Mouse (Mus musculus) midbrain, embryonic 13.5 days (tissue): ENCODE results near the gene 1700012A03Rik. TPM values are rescaled to one million over a fixed set of nuclear protein-coding genes. Genes with fewer than 3 reads are reported as not detected.

Experiments used
- ATAC-seq: fragments of 200-750 bp; cut with Nextera tagmentation; 2 replicates; pipeline ENCODE4 v1.8.0; 2017; ENCODE audit warnings: mild to moderate bottlenecking, moderate TSS enrichment, moderate library complexity
- H3K27ac ChIP-seq: fragments of 300-500 bp; sonication (generic); 2 replicates; pipeline ENCODE4 v1.5.1; 2015; ENCODE audit warnings: inconsistent platforms, mild to moderate bottlenecking, moderate library complexity
- H3K27me3 ChIP-seq: fragments of 300-500 bp; sonication (generic); 2 replicates; pipeline ENCODE4 v1.6.1; 2015; ENCODE audit warnings: mild to moderate bottlenecking, inconsistent platforms
- H3K36me3 ChIP-seq: fragments of 300-500 bp; sonication (generic); 2 replicates; pipeline ENCODE4 v1.6.1; 2015; ENCODE audit warnings: mild to moderate bottlenecking, inconsistent platforms
- H3K4me1 ChIP-seq: fragments of 300-500 bp; sonication (generic); replicated peaks from 2 replicates; pipeline ENCODE4 v1.6.1; 2015; ENCODE audit warnings: inconsistent platforms
- H3K4me2 ChIP-seq: fragments of 300-500 bp; sonication (generic); replicated peaks from 2 replicates; pipeline ENCODE4 v1.6.1; 2015; ENCODE audit warnings: moderate library complexity, mild to moderate bottlenecking, inconsistent platforms
- H3K4me3 ChIP-seq: fragments of 300-500 bp; sonication (generic); replicated peaks from 2 replicates; pipeline ENCODE4 v1.5.1; 2015; ENCODE audit warnings: mild to moderate bottlenecking, inconsistent platforms
- H3K9ac ChIP-seq: fragments of 300-500 bp; sonication (generic); replicated peaks from 2 replicates; pipeline ENCODE4 v1.6.1; 2015; ENCODE audit warnings: mild to moderate bottlenecking, inconsistent platforms
- H3K9me3 ChIP-seq: fragments of 300-500 bp; sonication (generic); 2 replicates; pipeline ENCODE4 v1.6.1; 2016; ENCODE audit warnings: mild to moderate bottlenecking, inconsistent platforms
- WGBS: fragments of 180-500 bp; shearing (Covaris S2); methylation state at CpG from one replicate; pipeline ENCODE4 v1.1.7; 2015; 5-methylcytosine and 5-hydroxymethylcytosine counted together
- polyA plus RNA-seq: library from polyadenylated mRNA; unstranded; fragments of >200 nt; fragmentation: Nextera tagmentation; extraction: Ambion mirVana; gene quantifications from 2 replicates; pipeline ENCODE4 v1.2.1, GENCODE M21; 2015

Gene 1700012A03Rik
- polyA plus RNA-seq, 1 experiment from 2014 or later: not detected

DNA sequence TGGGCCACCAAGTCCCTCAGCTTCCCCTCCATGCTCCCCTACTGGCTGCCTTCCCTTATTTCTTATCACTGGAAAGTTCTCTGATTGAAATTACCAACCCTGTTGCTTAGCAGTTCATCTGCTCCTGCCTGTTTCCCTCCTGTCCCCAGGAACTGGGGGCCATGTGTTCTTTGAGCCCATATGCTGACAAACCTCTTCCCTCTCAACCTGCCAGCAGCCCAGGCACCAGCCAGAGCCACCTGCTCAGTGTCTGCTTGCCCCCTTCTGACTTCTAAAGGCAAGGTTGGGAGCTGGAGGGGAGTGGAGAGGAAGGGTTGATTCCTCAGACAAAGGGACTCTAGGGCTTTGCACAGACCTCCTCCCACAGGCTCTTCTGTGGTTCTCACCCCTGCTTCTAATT is 4.7 kb upstream of the 1700012A03Rik start:
- Histone ChIP-seq H3K27me3 (no peaks in the 10 kb centered on the region), H3K9me3 (no peaks in the 10 kb centered on the region), H3K36me3 (no peaks in the 10 kb centered on the region), H3K4me3 (no peak overlapping the region), H3K27ac (no peak overlapping the region), H3K9ac (no peak overlapping the region), H3K4me1 (no peaks in the 10 kb centered on the region), H3K4me2 (no peak overlapping the region)
- no peak for ATAC-seq

DNA sequence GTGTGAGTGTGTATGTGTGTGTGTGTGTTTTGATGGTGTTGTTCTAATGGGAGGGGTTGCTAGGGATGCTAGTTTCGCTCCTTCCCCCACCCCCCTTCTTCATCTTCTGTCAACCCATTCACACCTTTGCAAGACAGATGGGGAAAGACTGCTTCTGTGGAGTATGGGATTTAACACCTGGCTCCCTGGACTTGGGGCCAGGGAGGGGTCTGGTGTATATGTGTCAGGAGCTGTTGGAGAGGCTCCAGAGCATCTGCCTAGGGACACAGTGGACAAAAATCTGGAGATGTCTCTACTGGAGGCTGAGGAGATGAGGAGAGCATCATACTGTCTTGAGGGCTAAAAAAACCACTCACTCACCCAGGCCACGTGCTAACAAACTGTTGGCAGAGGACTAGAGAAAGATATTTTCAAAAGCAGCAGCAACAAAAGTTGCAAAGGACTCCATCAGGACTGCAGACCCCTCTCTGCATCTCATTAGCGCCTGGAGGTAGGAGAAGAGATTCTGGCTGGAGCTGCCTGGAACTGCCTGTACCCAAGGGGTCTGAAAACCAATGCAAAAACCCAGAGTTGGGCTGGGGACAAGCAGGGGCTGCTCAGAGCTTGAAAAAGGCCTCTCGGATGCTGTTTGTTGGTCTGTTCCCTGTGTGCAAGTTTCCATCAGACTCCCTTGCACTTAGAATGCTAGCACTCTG is 643 bp upstream of the 1700012A03Rik start:
- H3K9ac ChIP-seq: no peak overlapping the region
- ATAC-seq: no peak
- no peak overlapping the region for H3K4me3 ChIP-seq
- H3K27ac ChIP-seq: no peak overlapping the region
- 70% methylated on average over 4 of the region's 4 CpGs for WGBS
- H3K27me3 ChIP-seq: no peaks in the 10 kb centered on the region
- H3K4me1 ChIP-seq: no peaks in the 10 kb centered on the region
- no peak overlapping the region for H3K4me2 ChIP-seq
- H3K36me3 ChIP-seq: no peaks in the 10 kb centered on the region
- no peaks in the 10 kb centered on the region for H3K9me3 ChIP-seq

DNA sequence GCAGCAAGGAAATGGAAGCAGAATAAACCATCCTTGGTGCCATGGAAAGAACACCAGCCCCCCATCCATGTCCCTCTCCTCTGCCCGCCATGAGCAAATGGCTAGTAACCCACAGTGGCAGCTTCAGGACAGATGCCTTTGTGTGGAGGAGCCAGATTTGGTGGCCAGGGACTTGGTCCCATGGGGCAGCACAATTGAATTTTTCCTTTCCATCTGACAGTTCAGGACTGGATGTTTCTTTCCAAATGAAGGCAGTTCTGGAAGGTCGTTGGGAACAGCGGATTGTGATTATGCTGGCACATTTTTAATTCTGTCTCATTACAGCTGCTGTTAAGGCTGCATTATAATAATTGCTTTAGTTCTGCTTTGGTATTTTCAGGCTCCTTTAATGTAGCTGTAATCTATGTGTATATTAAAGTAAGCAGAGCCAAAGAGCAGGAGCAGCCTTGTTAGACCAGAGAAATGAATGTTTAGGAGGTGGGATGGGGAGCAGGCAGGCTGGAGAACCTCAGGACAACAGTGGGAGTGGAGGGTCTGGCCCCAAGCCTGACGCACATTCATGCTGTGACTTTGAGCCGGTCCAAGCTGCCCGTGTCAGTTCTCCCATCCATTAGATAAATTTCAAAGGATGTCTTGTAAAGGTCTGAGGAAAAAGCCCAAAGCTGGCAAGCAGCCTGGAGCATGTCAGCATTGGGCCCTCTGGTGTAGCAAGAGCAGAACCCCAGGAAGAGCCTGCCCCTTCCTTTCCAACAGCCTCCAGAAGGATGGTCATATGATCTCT is 2.3 kb downstream of the 1700012A03Rik start:
- Histone ChIP-seq H3K9me3 (no peaks in the 10 kb centered on the region), H3K4me1 (no peaks in the 10 kb centered on the region), H3K27me3 (no peaks in the 10 kb centered on the region), H3K27ac (no peak overlapping the region), H3K9ac (no peak overlapping the region), H3K4me2 (no peak overlapping the region), H3K36me3 (no peaks in the 10 kb centered on the region), H3K4me3 (no peak overlapping the region)
- WGBS: 76% methylated on average over 6 of the region's 6 CpGs
- no peak for ATAC-seq

DNA sequence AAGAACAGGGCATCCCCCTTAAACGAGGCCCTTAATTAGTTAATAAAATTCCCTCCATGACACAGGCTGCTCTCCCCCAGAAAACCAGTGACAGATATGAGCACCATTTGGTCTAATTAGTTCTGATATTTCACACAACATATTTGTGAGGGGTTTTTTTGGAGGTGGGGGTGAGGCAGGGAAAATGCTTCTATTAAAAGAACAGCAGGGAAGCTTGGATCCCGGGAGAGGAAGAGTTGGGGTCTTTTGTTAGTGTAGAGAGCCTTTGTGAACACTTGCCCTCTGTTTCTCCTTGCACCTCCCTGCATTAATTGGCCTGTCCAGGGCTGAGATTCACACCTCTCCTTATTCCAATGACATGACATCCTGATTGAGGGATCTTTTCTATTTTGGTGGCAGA is 6.5 kb downstream of the 1700012A03Rik start:
- H3K27me3 ChIP-seq: no peaks in the 10 kb centered on the region
- H3K4me2 ChIP-seq: no peak overlapping the region
- ATAC-seq: no peak
- no peaks in the 10 kb centered on the region for H3K36me3 ChIP-seq
- no peak overlapping the region for H3K27ac ChIP-seq
- H3K9me3 ChIP-seq: no peaks in the 10 kb centered on the region
- H3K4me3 ChIP-seq: no peak overlapping the region
- WGBS: 25% methylated on average over 2 of the region's 2 CpGs
- H3K4me1 ChIP-seq: no peaks in the 10 kb centered on the region
- no peak overlapping the region for H3K9ac ChIP-seq

DNA sequence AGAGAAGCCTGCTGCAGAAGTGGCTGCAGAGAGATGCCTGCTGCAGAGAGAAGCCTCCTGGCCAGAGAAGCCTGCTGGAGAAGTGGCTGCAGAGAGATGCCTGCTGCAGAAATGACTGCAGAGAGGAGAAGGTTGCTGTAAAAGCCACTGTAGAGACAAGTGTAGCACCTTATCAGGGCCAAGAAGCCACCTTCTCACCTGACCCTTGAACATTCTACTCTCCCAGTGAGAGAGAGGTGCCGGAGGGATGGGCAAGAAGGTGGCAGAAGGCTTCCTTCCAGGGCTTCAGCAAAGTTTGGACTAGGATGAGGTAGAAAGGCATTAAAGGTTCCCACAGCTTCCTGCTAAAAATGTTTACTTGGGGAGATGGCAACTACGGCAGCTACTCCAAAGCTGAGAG is 8.5 kb downstream of the 1700012A03Rik start:
- Histone ChIP-seq H3K4me1 (no peaks in the 10 kb centered on the region), H3K27me3 (no peaks in the 10 kb centered on the region)

DNA sequence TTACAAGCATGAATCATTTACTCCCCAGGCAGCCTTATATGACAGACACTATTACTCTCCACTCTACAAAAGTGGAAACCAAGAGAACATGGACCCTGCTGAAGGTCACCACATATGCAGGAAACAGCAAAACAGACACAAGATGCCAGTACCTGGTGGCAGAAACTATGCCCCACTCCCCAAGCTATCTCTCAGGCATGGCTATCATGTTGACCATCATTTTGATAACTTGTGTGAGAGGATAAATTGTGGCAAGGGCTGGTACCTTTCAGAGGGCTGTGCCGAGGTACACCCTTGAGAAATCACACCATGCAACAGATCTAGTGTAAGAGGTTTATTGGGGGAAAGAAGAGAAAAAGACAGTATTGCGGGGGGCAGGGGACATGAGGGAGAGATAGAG is 10.6 kb downstream of the 1700012A03Rik start:
- no peak for ATAC-seq
- H3K36me3 ChIP-seq: no peaks in the 10 kb centered on the region
- 85% methylated on average over 2 of the region's 2 CpGs for WGBS
- no peak overlapping the region for H3K27ac ChIP-seq
- H3K4me2 ChIP-seq: no peak overlapping the region
- H3K4me3 ChIP-seq: no peak overlapping the region
- no peaks in the 10 kb centered on the region for H3K9me3 ChIP-seq
- H3K9ac ChIP-seq: no peak overlapping the region
- no peaks in the 10 kb centered on the region for H3K27me3 ChIP-seq
- H3K4me1 ChIP-seq: no peaks in the 10 kb centered on the region

More for the DNA sequence above, 8.5 kb downstream of the 1700012A03Rik start:
- 93% methylated on average over 2 of the region's 2 CpGs for WGBS
- Histone ChIP-seq H3K27ac (no peak overlapping the region), H3K9ac (no peak overlapping the region), H3K4me3 (no peak overlapping the region), H3K9me3 (no peaks in the 10 kb centered on the region), H3K4me2 (no peak overlapping the region), H3K36me3 (no peaks in the 10 kb centered on the region)
- no peak for ATAC-seq

DNA sequence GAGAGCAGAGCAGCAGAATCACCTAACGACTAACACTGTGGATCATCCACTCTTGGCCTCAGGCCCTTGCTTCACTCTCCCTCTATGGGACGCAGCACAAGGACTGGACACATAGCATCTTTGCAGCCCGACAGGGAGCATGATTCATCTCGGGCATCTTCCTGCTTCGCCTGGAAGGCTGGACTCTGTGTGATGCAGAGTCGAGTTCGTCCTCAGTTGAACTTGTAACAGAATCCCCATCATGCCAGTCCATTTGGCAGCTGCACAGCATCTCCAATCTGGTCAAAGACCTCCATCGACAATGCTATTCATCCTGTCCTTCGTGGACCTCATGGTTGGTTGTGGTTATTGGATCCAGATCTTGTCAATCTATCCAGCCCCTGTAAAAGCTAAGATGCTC is 11.2 kb downstream of the 1700012A03Rik start:
- Histone ChIP-seq H3K4me2 (no peak overlapping the region), H3K4me3 (no peak overlapping the region), H3K9ac (no peak overlapping the region), H3K27ac (no peak overlapping the region), H3K36me3 (no peaks in the 10 kb centered on the region), H3K9me3 (no peaks in the 10 kb centered on the region), H3K27me3 (no peaks in the 10 kb centered on the region), H3K4me1 (no peaks in the 10 kb centered on the region)
- no peak for ATAC-seq
- 92% methylated on average over 9 of the region's 9 CpGs for WGBS

DNA sequence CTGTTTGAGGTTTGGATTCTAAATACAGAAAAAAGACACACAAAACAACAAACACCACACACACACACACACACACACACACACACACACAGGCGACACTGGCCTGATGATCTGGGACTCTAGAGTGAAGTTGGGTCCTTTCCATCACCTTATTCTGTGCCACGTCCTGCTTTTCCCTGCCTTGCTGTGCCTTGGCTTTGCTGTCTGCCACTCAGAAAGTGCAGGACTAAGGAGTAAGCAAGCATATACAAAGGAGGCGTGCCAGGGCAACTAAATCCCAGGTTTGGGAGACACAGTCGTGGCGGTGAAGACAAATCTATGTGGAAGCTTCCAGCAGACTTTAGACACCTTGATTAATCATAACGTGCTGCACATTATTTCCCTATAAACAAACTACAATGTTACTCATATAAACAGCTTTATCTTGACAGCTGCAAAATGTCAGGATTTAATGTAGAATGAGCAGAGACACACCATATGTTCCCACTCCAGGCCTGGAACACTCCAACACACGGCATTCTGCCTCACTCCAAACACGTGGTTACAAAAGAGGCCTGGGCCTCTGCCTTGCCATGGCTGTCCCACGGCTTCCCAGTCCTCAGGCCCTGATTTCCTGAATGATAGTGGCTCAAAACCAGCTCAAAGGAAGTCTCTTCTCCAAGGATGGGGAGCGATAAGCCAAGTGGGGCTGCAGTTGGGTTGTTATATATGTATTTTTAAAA is 15.9 kb downstream of the 1700012A03Rik start:
- H3K9me3 ChIP-seq: no peaks in the 10 kb centered on the region
- H3K4me2 ChIP-seq: no peak overlapping the region
- ATAC-seq: no peak
- no peaks in the 10 kb centered on the region for H3K27me3 ChIP-seq
- no peaks in the 10 kb centered on the region for H3K36me3 ChIP-seq
- no peak overlapping the region for H3K4me3 ChIP-seq
- H3K4me1 ChIP-seq: no peaks in the 10 kb centered on the region
- 87% methylated on average over 10 of the region's 10 CpGs for WGBS
- H3K9ac ChIP-seq: no peak overlapping the region
- H3K27ac ChIP-seq: no peak overlapping the region

DNA sequence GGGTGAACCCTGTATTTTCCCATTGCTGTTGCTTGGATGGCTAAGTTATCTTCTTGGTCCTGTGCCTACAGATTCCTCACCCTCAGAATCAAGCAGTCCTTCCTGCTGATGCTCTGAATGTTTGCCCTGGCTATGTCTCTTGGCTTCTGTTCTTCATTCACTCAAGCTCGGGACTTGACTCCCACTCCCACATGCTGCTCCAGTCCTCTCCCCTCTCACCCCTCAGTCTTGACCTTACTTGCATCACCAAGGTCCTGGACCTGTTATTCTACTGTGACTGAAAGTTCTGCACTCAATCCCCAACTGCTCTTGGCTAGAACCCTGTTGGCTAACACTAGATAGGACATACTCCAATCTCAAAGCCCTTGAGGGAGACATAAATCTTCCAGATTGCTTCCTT is 22.1 kb downstream of the 1700012A03Rik start:
- Histone ChIP-seq H3K27ac (no peak overlapping the region), H3K4me1 (no peaks in the 10 kb centered on the region), H3K9ac (no peak overlapping the region), H3K27me3 (no peaks in the 10 kb centered on the region), H3K9me3 (no peaks in the 10 kb centered on the region), H3K4me2 (no peak overlapping the region), H3K36me3 (no peaks in the 10 kb centered on the region), H3K4me3 (no peak overlapping the region)
- ATAC-seq: no peak
- WGBS: 89% methylated on average over 1 of the region's 1 CpGs

DNA sequence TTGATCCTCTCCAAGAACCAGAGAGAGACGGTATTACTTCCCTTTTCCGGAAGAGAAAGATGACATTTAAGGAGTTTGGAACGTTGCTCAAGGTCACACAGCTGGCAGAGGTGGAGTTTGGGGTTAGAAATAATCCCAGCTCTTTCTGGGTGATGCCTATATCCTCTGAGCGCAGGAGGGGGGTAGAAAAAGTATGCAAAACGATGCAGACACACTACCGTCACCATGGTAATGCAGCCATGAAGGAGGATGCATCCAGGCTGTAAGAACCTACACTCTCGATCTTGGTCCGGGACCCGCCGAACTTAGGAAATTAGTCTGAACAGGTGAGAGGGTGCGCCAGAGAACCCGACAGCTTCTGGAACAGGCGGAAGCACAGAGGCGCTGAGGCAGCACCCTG is 43.3 kb downstream of the 1700012A03Rik start:
- ATAC-seq: no peak
- Histone ChIP-seq H3K9me3 (no peaks in the 10 kb centered on the region), H3K36me3 (no peaks in the 10 kb centered on the region), H3K27ac (no peak overlapping the region), H3K4me1 (no peaks in the 10 kb centered on the region), H3K4me3 (no peak overlapping the region), H3K9ac (no peak overlapping the region), H3K27me3 (no peaks in the 10 kb centered on the region), H3K4me2 (no peak overlapping the region)
- WGBS: 91% methylated on average over 12 of the region's 14 CpGs

DNA sequence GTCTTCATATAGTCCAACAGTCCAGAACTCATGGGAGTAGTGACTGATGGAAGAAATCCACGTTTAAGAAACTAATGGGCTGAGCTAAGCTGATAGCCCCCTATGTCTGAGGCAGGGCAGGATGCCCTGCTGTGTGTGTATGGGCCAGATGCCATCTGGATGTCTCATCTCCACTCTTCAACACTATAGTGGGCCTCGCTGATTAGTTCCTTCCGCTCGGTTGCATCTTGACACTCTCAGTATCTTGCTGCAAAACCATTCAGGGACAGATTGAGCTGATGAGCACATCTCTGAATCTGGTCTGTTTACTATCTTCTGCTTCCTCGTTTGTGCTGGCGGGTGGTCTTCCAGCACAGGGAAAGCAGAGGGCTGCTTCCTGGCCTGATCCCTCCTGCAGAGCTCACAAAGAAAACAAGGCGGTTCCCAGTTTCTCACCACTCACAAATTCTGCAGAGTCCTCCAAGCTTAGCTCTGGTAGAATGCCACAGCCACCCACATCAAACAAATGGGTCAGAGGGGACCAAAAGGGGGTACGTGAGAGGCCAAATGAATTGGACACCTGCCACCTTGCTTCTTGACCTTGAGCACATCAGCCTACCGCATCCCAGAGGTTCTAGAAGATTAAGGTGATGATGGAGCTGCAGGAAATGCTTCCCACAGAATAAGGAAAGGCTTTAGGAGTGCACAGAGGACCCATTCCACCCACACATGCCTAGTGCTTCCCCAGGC is 55.7 kb downstream of the 1700012A03Rik start:
- no peak overlapping the region for H3K27ac ChIP-seq
- H3K4me3 ChIP-seq: no peak overlapping the region
- 0 out of 2 replicates have a peak, but pooled peaks cover 8% of the 10 kb centered on the region for H3K4me1 ChIP-seq
- H3K36me3 ChIP-seq: no peaks in the 10 kb centered on the region
- no peaks in the 10 kb centered on the region for H3K9me3 ChIP-seq
- no peak for ATAC-seq
- H3K4me2 ChIP-seq: no peak overlapping the region
- H3K9ac ChIP-seq: no peak overlapping the region
- H3K27me3 ChIP-seq: no peaks in the 10 kb centered on the region
- WGBS: 60% methylated on average over 9 of the region's 9 CpGs
